Mouse (Mus musculus) urinary bladder, adult 2 months (tissue): Measurements from ENCODE around the gene Wdr61. TPM values are rescaled to one million over a fixed set of nuclear protein-coding genes. Genes with fewer than 3 reads are reported as not detected.

Experiments used
- DNase-seq: peaks from one replicate; pipeline ENCODE4 v3.0.0; 2022; ENCODE audit warnings: low spot score
- polyA plus RNA-seq: library from polyadenylated mRNA; depleted of rRNA; stranded (reverse); fragments of >200 nt; gene quantifications from 2 replicates; pipeline ENCODE4 v1.2.3, GENCODE M21; 2012; rRNA removed

Wdr61 gene
- polyA plus RNA-seq, 1 experiment, result 141 TPM

- no peak for DNase-seq
Measured at GRCm38 (mm10) chr9:54682846-54683245, 51.5 kb downstream of the Wdr61 start.

- DNase-seq, result peak; percentile 59
Measured at GRCm38 (mm10) chr9:54676531-54676986, 57.8 kb downstream of the Wdr61 start.

- no peak for DNase-seq
Measured at GRCm38 (mm10) chr9:54673887-54674286, 60.4 kb downstream of the Wdr61 start.

GRCm38 (mm10) chr9:54671962-54672361 lies 62.4 kb downstream of the Wdr61 start:
- no peak for DNase-seq

GRCm38 (mm10) chr9:54668455-54668854 lies 65.9 kb downstream of the Wdr61 start:
- no peak for DNase-seq

- no peak for DNase-seq
Measured at GRCm38 (mm10) chr9:54666116-54666515, 68.2 kb downstream of the Wdr61 start.

Other genes with a start within 250 kb of the Wdr61 start
- gene Dmxl2, start 232.9 kb downstream of the Wdr61 start, polyA plus RNA-seq, result 6.5 and 8.1 TPM in 2 replicates
- not detected in 2 replicates for gene Sh2d7, start 195.5 kb downstream of the Wdr61 start, polyA plus RNA-seq
- gene Cib2, start 174.3 kb downstream of the Wdr61 start, polyA plus RNA-seq, result 8.1 and 9.5 TPM in 2 replicates
- 61.3 and 66.5 TPM in 2 replicates for gene Idh3a, start 148.2 kb downstream of the Wdr61 start, polyA plus RNA-seq
- gene Acsbg1, start 72.6 kb downstream of the Wdr61 start, polyA plus RNA-seq, result 10.7 and 13.7 TPM in 2 replicates
- gene Dnaja4, start 35.6 kb downstream of the Wdr61 start, polyA plus RNA-seq, result 18.5 and 19.1 TPM in 2 replicates
- gene Crabp1, start 30.2 kb upstream of the Wdr61 start, polyA plus RNA-seq, result 0.08 and 0.15 TPM in 2 replicates
- gene Ireb2, start 129.3 kb upstream of the Wdr61 start, polyA plus RNA-seq, result 20.0 and 21.8 TPM in 2 replicates
- gene Hykk, start 182.8 kb upstream of the Wdr61 start, polyA plus RNA-seq, result 1.3 and 3.0 TPM in 2 replicates
- gene Psma4, start 216.3 kb upstream of the Wdr61 start, polyA plus RNA-seq, result 142 and 158 TPM in 2 replicates
- gene AY074887, start 216.5 kb upstream of the Wdr61 start, polyA plus RNA-seq, result 0.16 and 0.28 TPM in 2 replicates
- gene Chrna5, start 246.4 kb upstream of the Wdr61 start, polyA plus RNA-seq, result 0.03 and 0.10 TPM in 2 replicates